Mouse (Mus musculus) liver, postnatal 0 days (tissue): ENCODE results near the gene Rab3c. TPM values are rescaled to one million over a fixed set of nuclear protein-coding genes. Genes with fewer than 3 reads are reported as not detected.

Source experiments
- ATAC-seq: fragments of 200-750 bp; cut with Nextera tagmentation; 2 replicates; pipeline ENCODE4 v1.8.0; 2017; ENCODE audit warnings: mild to moderate bottlenecking, moderate library complexity
- DNase-seq: peaks from one replicate; pipeline ENCODE4 v3.0.0-alpha.2; 2016
- H3K27ac ChIP-seq: fragments of 300-500 bp; sonication (generic); 2 replicates; pipeline ENCODE4 v1.5.1; 2014; ENCODE audit warnings: antibody characterized with exemption, moderate library complexity, mild to moderate bottlenecking, low read depth
- H3K27me3 ChIP-seq: fragments of 300-500 bp; sonication (generic); 2 replicates; pipeline ENCODE4 v1.6.1; 2014; ENCODE audit warnings: low read length, control low read depth, mixed read lengths; ENCODE audit not compliant: insufficient read depth
- H3K36me3 ChIP-seq: fragments of 300-500 bp; sonication (generic); replicated peaks from 2 replicates; pipeline ENCODE4 v1.6.1; 2014; ENCODE audit warnings: mild to moderate bottlenecking, control low read depth, low read length, moderate library complexity, mixed read lengths; ENCODE audit not compliant: insufficient read depth
- H3K4me1 ChIP-seq: fragments of 300-500 bp; sonication (generic); 2 replicates; pipeline ENCODE4 v1.6.1; 2014; ENCODE audit warnings: antibody characterized with exemption, mild to moderate bottlenecking, control low read depth; ENCODE audit not compliant: insufficient read depth
- H3K4me2 ChIP-seq: fragments of 300-500 bp; sonication (generic); 2 replicates; pipeline ENCODE4 v1.6.1; 2014; ENCODE audit warnings: low read depth, mild to moderate bottlenecking, low read length, moderate library complexity, mixed read lengths
- H3K4me3 ChIP-seq: fragments of 300-500 bp; sonication (generic); 2 replicates; pipeline ENCODE4 v1.5.1; 2014; ENCODE audit warnings: low read depth, low read length
- H3K9ac ChIP-seq: fragments of 300-500 bp; sonication (generic); replicated peaks from 2 replicates; pipeline ENCODE4 v1.6.1; 2014; ENCODE audit warnings: mild to moderate bottlenecking, moderate library complexity
- H3K9me3 ChIP-seq: fragments of 300-500 bp; sonication (generic); 2 replicates; pipeline ENCODE4 v1.6.1; 2016; ENCODE audit warnings: mild to moderate bottlenecking, control low read depth, low read length, mixed read lengths
- CTCF ChIP-seq: sonication (generic); IDR thresholded peaks from 2 replicates; pipeline ENCODE4 v1.5.1; 2016; ENCODE audit warnings: antibody characterized with exemption, low read depth
- EP300 ChIP-seq: IDR thresholded peaks from 2 replicates; pipeline ENCODE4 v1.6.1; 2016; ENCODE audit warnings: antibody characterized with exemption, low read depth, mild to moderate bottlenecking
- WGBS: fragments of 180-500 bp; shearing (Covaris S2); extraction: QIAGEN DNeasy Blood & Tissue Kit; methylation state at CpG from one replicate; pipeline ENCODE4 v1.1.7; 2014; ENCODE audit not compliant: insufficient replicate concordance; 5-methylcytosine and 5-hydroxymethylcytosine counted together
- polyA plus RNA-seq: library from polyadenylated mRNA; unstranded; fragments of >200 nt; fragmentation: Nextera tagmentation; extraction: Ambion mirVana; gene quantifications from 2 replicates; pipeline ENCODE4 v1.2.1, GENCODE M21; 2015

Gene Rab3c
- polyA plus RNA-seq, 1 experiment from 2014 or later: not detected

DNA sequence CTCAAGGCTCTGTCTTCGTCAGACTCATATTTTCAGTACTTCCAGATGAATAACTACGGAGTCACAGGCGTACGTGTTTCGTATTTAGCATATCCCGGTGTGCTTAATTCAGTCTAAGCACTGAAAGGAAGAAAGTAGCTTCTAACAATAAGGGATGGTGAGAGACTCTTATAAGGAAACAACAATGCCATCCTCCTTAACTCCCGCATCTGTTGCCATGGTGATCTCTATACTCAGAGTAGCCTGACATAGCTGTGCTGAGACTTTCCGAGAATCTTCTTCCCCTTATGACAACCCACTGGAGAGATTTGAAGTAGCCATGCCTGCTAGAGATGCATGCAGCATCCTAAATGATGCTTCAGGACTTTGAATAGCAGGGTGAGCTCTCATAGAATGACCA is 272.3 kb downstream of the Rab3c start:
- ATAC-seq (no peak), DNase-seq (no peak)
- H3K4me1 ChIP-seq: no peaks in the 10 kb centered on the region
- no peaks in the 10 kb centered on the region for H3K36me3 ChIP-seq
- no peaks in the 10 kb centered on the region; the same call in 1 of the 2 replicates for H3K27me3 ChIP-seq
- no peak for TF ChIP-seq CTCF
- TF ChIP-seq EP300: no peak
- no peak overlapping the region for H3K9ac ChIP-seq
- no peak overlapping the region for H3K27ac ChIP-seq
- H3K4me2 ChIP-seq: no peak overlapping the region
- 84% methylated on average over 8 of the region's 8 CpGs for WGBS
- no peaks in the 10 kb centered on the region for H3K9me3 ChIP-seq
- H3K4me3 ChIP-seq: no peak overlapping the region

DNA sequence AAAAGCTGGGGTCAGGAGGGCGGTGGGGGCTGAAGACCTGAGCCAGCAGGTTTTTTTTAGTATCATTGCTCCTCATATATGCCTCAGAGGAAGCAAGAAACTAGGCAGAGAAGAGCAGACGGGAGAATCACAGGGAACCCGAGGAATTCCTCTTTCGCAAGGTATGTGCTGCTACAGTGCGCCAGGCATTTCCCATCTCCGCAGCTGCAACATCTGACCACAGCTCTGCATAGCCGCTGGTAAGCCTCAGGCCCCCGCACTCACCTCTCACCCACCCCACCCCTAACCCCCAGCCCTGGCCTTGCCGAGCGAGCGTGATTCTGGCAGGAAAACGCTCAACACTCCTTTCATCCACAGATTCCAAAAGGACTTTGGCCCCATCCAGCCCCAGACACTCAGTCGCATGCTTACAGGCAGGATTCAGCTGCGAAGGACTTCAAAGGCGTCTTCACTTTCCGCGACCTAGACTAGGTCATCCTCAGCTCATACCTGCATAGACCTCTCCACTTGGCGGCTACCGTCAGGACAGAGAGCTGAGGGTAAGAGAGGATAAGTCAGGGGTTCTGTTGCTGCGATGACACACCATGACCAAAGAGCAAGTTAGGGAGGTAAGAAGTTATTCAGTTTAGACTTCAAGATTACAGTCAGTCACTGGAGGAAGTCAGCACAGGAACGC is 274.6 kb downstream of the Rab3c start:
- Histone ChIP-seq H3K4me2 (no peak overlapping the region), H3K36me3 (no peaks in the 10 kb centered on the region), H3K9me3 (no peaks in the 10 kb centered on the region), H3K4me3 (no peak overlapping the region), H3K27me3 (no peaks in the 10 kb centered on the region; the same call in 1 of the 2 replicates), H3K27ac (no peak overlapping the region), H3K9ac (no peak overlapping the region), H3K4me1 (no peaks in the 10 kb centered on the region)
- no peak for TF ChIP-seq CTCF
- no peak for TF ChIP-seq EP300
- WGBS: 29% methylated on average over 21 of the region's 21 CpGs
- ATAC-seq (no peak), DNase-seq (no peak)

Other genes with a start within 250 kb of the Rab3c start
- 3.5 and 3.6 TPM in 2 replicates for gene Gapt, start 76.2 kb upstream of the Rab3c start, polyA plus RNA-seq
- 8.4 and 9.6 TPM in 2 replicates for gene Plk2, start 114.0 kb upstream of the Rab3c start, polyA plus RNA-seq